Mouse (Mus musculus): ENCODE measurements around the gene Zc3h7b. TPM values are rescaled to one million over a fixed set of nuclear protein-coding genes. Genes with fewer than 3 reads are reported as not detected.
A peak's percentile ranks its signal among the peaks of the same experiment; 100 is the strongest.

Gene Zc3h7b
- polyA plus RNA-seq, 1 experiment: 7.7 TPM

DNA sequence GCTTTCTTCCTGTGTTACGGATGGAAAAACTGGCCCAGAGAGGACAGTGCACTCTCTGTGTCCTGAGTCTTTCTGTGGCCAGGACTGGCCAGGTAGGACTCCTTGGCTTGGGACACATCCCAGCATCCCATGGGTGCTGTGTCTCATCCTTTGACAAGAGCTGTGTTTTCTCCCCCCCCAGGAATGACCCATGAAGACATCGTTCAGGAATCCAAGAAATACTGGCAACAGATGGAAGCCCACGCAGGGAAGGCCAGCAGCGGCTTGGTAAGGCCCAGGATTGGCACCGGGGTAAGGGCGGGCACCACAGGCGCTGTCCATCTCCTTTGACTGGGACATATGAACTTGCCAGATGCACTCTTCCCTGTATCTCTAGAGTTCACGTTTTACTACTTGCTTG is 40.8 kb downstream of the Zc3h7b start:
- Histone ChIP-seq H3K4me1 (ENCODE audit: control insufficient read depth, insufficient read depth, insufficient read length, low read length) (no peaks in the 10 kb centered on the region; the same call in none of the 2 replicates), H3K4me3 (ENCODE audit: low read depth, low read length) (no peak overlapping the region), H3K36me3 (ENCODE audit: control insufficient read depth, insufficient read depth, low read length) (peaks cover 2% of the 10 kb centered on the region; the same call in 1 of the 2 replicates), H3K27ac (ENCODE audit: insufficient read depth, low read depth, low read length) (no peak overlapping the region), H3K27me3 (ENCODE audit: control insufficient read depth, insufficient read depth, low read length) (no peaks in the 10 kb centered on the region)
- TF ChIP-seq CTCF (IDR thresholded peaks at IDR 0.05; ENCODE audit: extremely low read depth, insufficient read length, insufficient replicate concordance, low read depth, low read length) (no peak), POLR2A (IDR thresholded peaks at IDR 0.05; ENCODE audit: low read depth, low read length) (no peak)
- 95% methylated on average over 8 of the region's 8 CpGs for WGBS

DNA sequence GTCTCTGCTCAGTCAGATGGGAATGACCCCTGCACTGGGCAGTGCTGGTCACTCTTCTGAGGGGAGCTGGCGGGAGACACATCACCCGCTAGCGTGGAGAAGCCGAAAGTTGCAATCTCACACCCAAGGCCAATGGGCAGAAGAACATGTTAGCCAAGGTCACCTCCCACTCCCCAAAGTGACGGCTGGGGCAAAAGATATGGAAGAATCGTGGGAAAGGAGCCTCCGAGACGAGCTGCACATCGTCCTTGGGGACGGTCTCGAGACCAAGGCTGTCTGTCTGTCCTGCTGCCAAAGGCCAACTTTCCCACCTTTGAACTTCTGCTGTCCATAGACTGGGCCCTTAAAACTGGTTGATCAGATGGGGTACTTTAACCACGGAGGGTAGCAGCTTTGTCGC is 42.7 kb downstream of the Zc3h7b start:
- Histone ChIP-seq H3K4me1 (ENCODE audit: control insufficient read depth, insufficient read depth, insufficient read length, low read length) (no peaks in the 10 kb centered on the region; the same call in none of the 2 replicates), H3K4me3 (ENCODE audit: low read depth, low read length) (no peak overlapping the region), H3K27me3 (ENCODE audit: control insufficient read depth, insufficient read depth, low read length) (no peaks in the 10 kb centered on the region), H3K27ac (ENCODE audit: insufficient read depth, low read depth, low read length) (no peak overlapping the region), H3K36me3 (ENCODE audit: control insufficient read depth, insufficient read depth, low read length) (peaks cover 2% of the 10 kb centered on the region; the same call in 1 of the 2 replicates)
- TF ChIP-seq POLR2A (IDR thresholded peaks at IDR 0.05; ENCODE audit: low read depth, low read length): no peak
- TF ChIP-seq CTCF (IDR thresholded peaks at IDR 0.05; ENCODE audit: extremely low read depth, insufficient read length, insufficient replicate concordance, low read depth, low read length): no peak
- 97% methylated on average over 13 of the region's 13 CpGs for WGBS

DNA sequence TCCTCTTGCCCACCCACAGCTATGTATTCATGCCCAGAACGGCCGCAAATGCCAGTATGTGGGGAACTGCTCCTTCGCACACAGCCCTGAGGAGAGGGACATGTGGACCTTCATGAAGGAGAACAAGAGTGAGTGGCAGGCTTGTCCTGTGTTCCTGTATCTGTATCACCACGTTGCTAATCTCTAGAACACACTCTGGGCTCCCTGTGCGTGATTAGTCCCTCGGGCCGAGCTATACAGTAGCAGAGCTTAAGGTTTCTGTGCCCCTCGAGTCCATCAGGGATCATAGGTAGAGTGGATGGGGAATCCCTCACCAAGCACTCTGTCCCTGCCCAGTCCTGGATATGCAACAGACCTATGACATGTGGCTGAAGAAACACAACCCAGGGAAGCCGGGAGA is 47.6 kb downstream of the Zc3h7b start:
- WGBS: 93% methylated on average over 9 of the region's 9 CpGs
- Histone ChIP-seq H3K36me3 (ENCODE audit: control insufficient read depth, insufficient read depth, low read length) (peaks cover 7% of the 10 kb centered on the region; the same call in 1 of the 2 replicates), H3K4me1 (ENCODE audit: control insufficient read depth, insufficient read depth, insufficient read length, low read length) (no peaks in the 10 kb centered on the region), H3K27ac (ENCODE audit: insufficient read depth, low read depth, low read length) (no peak overlapping the region), H3K4me3 (ENCODE audit: low read depth, low read length) (no peak overlapping the region), H3K27me3 (ENCODE audit: control insufficient read depth, insufficient read depth, low read length) (no peaks in the 10 kb centered on the region)
- TF ChIP-seq CTCF (IDR thresholded peaks at IDR 0.05; ENCODE audit: extremely low read depth, insufficient read length, insufficient replicate concordance, low read depth, low read length): no peak
- no peak for TF ChIP-seq POLR2A (IDR thresholded peaks at IDR 0.05; ENCODE audit: low read depth, low read length)

DNA sequence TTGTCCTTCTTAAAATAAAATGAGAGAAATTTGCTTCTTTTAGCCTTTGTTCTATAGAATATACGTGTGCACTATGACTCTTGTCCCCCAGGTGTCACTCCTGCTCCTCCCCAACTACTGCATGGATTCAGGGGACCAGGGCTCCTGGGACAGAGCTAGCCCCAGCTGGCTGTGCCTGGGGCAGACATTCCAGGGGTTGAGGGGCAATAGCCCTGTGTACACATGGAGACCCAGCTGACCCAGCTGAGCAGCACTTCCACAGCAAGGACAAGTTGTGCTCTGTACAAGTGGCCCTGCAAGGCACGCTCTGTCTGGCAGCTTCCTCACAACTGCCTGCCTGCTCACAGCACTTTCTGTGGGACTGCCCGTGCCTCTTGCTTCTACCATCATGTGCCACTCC is 51.4 kb downstream of the Zc3h7b start:
- no peak overlapping the region for H3K4me3 ChIP-seq (ENCODE audit: low read depth, low read length)
- TF ChIP-seq CTCF (IDR thresholded peaks at IDR 0.05; ENCODE audit: extremely low read depth, insufficient read length, insufficient replicate concordance, low read depth, low read length) (peak; percentile 49; the same call in 1 of the 2 replicates), POLR2A (IDR thresholded peaks at IDR 0.05; ENCODE audit: low read depth, low read length) (no peak)
- H3K27ac ChIP-seq (ENCODE audit: insufficient read depth, low read depth, low read length): no peak overlapping the region
- H3K27me3 ChIP-seq (ENCODE audit: control insufficient read depth, insufficient read depth, low read length): no peaks in the 10 kb centered on the region
- peaks cover 5% of the 10 kb centered on the region; the same call in 1 of the 2 replicates for H3K36me3 ChIP-seq (ENCODE audit: control insufficient read depth, insufficient read depth, low read length)
- 70% methylated on average over 3 of the region's 3 CpGs for WGBS
- peaks cover 4% of the 10 kb centered on the region for H3K4me1 ChIP-seq (ENCODE audit: control insufficient read depth, insufficient read depth, insufficient read length, low read length)

DNA sequence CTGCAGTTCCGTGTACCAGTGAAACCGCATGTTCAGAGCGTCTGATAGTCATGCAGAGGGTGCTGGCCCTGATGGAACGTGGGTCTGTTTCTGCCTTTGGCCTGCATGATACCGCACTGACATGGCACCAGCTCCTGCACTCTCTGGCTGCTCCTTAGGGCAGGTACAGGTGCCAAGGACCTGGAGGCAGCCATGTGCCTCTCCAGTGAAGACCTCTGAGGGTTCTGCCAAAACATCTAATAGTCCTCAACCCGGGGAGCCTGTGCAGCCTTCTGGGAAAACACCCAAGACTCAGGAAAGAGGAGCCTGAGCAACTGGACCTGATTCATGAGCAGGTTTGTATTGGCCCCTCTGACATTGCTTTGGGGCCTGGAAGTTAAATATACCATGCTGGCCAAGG is 53.0 kb downstream of the Zc3h7b start:
- WGBS: 85% methylated on average over 6 of the region's 6 CpGs
- TF ChIP-seq CTCF (IDR thresholded peaks at IDR 0.05; ENCODE audit: extremely low read depth, insufficient read length, insufficient replicate concordance, low read depth, low read length) (no peak), POLR2A (IDR thresholded peaks at IDR 0.05; ENCODE audit: low read depth, low read length) (no peak)
- Histone ChIP-seq H3K27ac (ENCODE audit: insufficient read depth, low read depth, low read length) (no peak overlapping the region), H3K4me3 (ENCODE audit: low read depth, low read length) (no peak overlapping the region), H3K36me3 (ENCODE audit: control insufficient read depth, insufficient read depth, low read length) (peaks cover 5% of the 10 kb centered on the region; the same call in 1 of the 2 replicates), H3K27me3 (ENCODE audit: control insufficient read depth, insufficient read depth, low read length) (no peaks in the 10 kb centered on the region), H3K4me1 (ENCODE audit: control insufficient read depth, insufficient read depth, insufficient read length, low read length) (peaks cover 12% of the 10 kb centered on the region)

DNA sequence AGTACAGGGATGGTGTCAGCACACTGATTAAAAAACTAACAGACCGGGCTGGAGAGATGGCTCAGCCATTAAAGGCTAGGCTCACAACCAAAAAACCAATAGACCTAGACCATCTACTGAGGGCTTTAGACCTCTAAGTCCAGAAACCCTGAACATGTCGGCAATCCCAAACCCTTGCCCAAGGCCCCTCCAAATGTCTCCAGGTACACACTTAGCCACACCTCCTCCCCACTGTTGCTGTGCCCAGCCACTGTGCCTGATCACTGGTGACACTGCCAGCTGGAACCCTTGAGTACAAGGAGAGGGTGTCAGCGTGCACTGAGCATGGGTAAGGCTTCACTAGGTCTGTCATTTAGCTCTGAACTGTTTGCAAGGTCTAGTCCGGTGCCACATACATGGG is 53.6 kb downstream of the Zc3h7b start:
- no peaks in the 10 kb centered on the region for H3K27me3 ChIP-seq (ENCODE audit: control insufficient read depth, insufficient read depth, low read length)
- TF ChIP-seq POLR2A (IDR thresholded peaks at IDR 0.05; ENCODE audit: low read depth, low read length) (no peak), CTCF (IDR thresholded peaks at IDR 0.05; ENCODE audit: extremely low read depth, insufficient read length, insufficient replicate concordance, low read depth, low read length) (no peak)
- peaks cover under 1% of the 10 kb centered on the region; the same call in 1 of the 2 replicates for H3K36me3 ChIP-seq (ENCODE audit: control insufficient read depth, insufficient read depth, low read length)
- H3K27ac ChIP-seq (ENCODE audit: insufficient read depth, low read depth, low read length): no peak overlapping the region
- peaks cover 13% of the 10 kb centered on the region for H3K4me1 ChIP-seq (ENCODE audit: control insufficient read depth, insufficient read depth, insufficient read length, low read length)
- WGBS: 79% methylated on average over 4 of the region's 4 CpGs
- H3K4me3 ChIP-seq (ENCODE audit: low read depth, low read length): no peak overlapping the region

DNA sequence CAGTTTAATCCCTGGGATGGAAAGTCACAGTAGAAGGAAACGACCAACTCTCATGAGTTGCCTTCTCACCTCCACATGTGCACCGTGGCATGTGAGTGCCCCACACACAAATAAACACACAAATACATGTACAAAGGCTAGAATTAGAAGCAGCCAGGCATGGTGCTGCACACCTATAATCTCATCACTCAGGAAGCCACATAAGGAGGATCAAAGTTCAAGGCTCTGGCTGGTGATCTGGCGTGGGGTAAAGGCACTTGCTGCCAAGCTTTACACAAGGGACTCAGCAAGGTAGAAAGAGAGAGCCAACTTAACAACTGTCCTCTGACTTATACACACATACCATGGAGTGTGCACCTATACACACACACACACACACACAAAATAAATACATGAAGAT is 55.5 kb downstream of the Zc3h7b start:
- WGBS: 20% methylated on average over 3 of the region's 3 CpGs
- Histone ChIP-seq H3K4me3 (ENCODE audit: low read depth, low read length) (no peak overlapping the region), H3K4me1 (ENCODE audit: control insufficient read depth, insufficient read depth, insufficient read length, low read length) (peaks cover 13% of the 10 kb centered on the region), H3K36me3 (ENCODE audit: control insufficient read depth, insufficient read depth, low read length) (no peaks in the 10 kb centered on the region), H3K27me3 (ENCODE audit: control insufficient read depth, insufficient read depth, low read length) (no peaks in the 10 kb centered on the region), H3K27ac (ENCODE audit: insufficient read depth, low read depth, low read length) (no peak overlapping the region)
- TF ChIP-seq POLR2A (IDR thresholded peaks at IDR 0.05; ENCODE audit: low read depth, low read length) (no peak), CTCF (IDR thresholded peaks at IDR 0.05; ENCODE audit: extremely low read depth, insufficient read length, insufficient replicate concordance, low read depth, low read length) (no peak)
